Mouse (Mus musculus): ENCODE data around the gene Jag1. TPM values are rescaled to one million over a fixed set of nuclear protein-coding genes. Genes with fewer than 3 reads are reported as not detected.

Jag1 gene
- polyA plus RNA-seq, 1 experiment from 2014 or later = 15.4 TPM

GRCm38 (mm10) chr2:137073473-137074312 lies 42.8 kb downstream of the Jag1 start:
- Histone ChIP-seq H3K27ac (ENCODE audit: low read length) (no peak overlapping the region), H3K9ac (replicated peaks; ENCODE audit: low read depth) (no peak overlapping the region), H3K36me3 (ENCODE audit: insufficient read depth, low read length) (no peaks in the 10 kb centered on the region), H3K4me1 (ENCODE audit: insufficient read depth, low read depth, low read length) (no peaks in the 10 kb centered on the region), H3K4me3 (ENCODE audit: low read depth, low read length) (no peak overlapping the region), H3K4me2 (replicated peaks; ENCODE audit: low read depth, low read length) (no peak overlapping the region), H3K27me3 (replicated peaks; ENCODE audit: insufficient read depth, low read length) (no peaks in the 10 kb centered on the region), H3K9me3 (ENCODE audit: low read length) (no peaks in the 10 kb centered on the region)
- DNase-seq (ENCODE audit: low spot score) (no peak), ATAC-seq (no peak)
- 68% methylated on average over 16 of the region's 16 CpGs for WGBS
- no peak for TF ChIP-seq CTCF (IDR thresholded peaks at IDR 0.05)
- TF ChIP-seq EP300 (IDR thresholded peaks at IDR 0.05) = no peak

GRCm38 (mm10) chr2:137067479-137068110 lies 48.8 kb downstream of the Jag1 start:
- no peak overlapping the region for H3K9ac ChIP-seq (replicated peaks; ENCODE audit: low read depth)
- no peaks in the 10 kb centered on the region for H3K27me3 ChIP-seq (replicated peaks; ENCODE audit: insufficient read depth, low read length)
- ATAC-seq = no peak; the same call in 1 of the 2 replicates
- no peaks in the 10 kb centered on the region for H3K36me3 ChIP-seq (ENCODE audit: insufficient read depth, low read length)
- H3K4me1 ChIP-seq (ENCODE audit: insufficient read depth, low read depth, low read length) = no peaks in the 10 kb centered on the region
- H3K4me3 ChIP-seq (ENCODE audit: low read depth, low read length) = no peak overlapping the region
- WGBS = 83% methylated on average over 10 of the region's 10 CpGs
- no peak overlapping the region for H3K4me2 ChIP-seq (replicated peaks; ENCODE audit: low read depth, low read length)
- H3K27ac ChIP-seq (ENCODE audit: low read length) = no peak overlapping the region
- no peak for DNase-seq (ENCODE audit: low spot score)
- no peaks in the 10 kb centered on the region for H3K9me3 ChIP-seq (ENCODE audit: low read length)
- TF ChIP-seq CTCF (IDR thresholded peaks at IDR 0.05) (no peak), EP300 (IDR thresholded peaks at IDR 0.05) (no peak)

GRCm38 (mm10) chr2:137064513-137064912 lies 51.9 kb downstream of the Jag1 start:
- DNase-seq (ENCODE audit: low spot score) = no peak
- Histone ChIP-seq H3K27ac (ENCODE audit: low read length) (no peak overlapping the region; the same call in 1 of the 2 replicates), H3K9me3 (ENCODE audit: low read length) (no peaks in the 10 kb centered on the region), H3K4me1 (ENCODE audit: insufficient read depth, low read depth, low read length) (no peaks in the 10 kb centered on the region), H3K4me2 (replicated peaks; ENCODE audit: low read depth, low read length) (no peak overlapping the region), H3K36me3 (ENCODE audit: insufficient read depth, low read length) (no peaks in the 10 kb centered on the region), H3K27me3 (replicated peaks; ENCODE audit: insufficient read depth, low read length) (no peaks in the 10 kb centered on the region), H3K4me3 (ENCODE audit: low read depth, low read length) (no peak overlapping the region), H3K9ac (replicated peaks; ENCODE audit: low read depth) (no peak overlapping the region)
- no peak for ATAC-seq
- TF ChIP-seq CTCF (IDR thresholded peaks at IDR 0.05) (no peak), EP300 (IDR thresholded peaks at IDR 0.05) (no peak)
- 81% methylated on average over 3 of the region's 3 CpGs for WGBS

GRCm38 (mm10) chr2:137063829-137064228 lies 52.6 kb downstream of the Jag1 start:
- no peak for ATAC-seq
- TF ChIP-seq EP300 (IDR thresholded peaks at IDR 0.05) (no peak), CTCF (IDR thresholded peaks at IDR 0.05) (no peak)

GRCm38 (mm10) chr2:137049906-137050305 lies 66.5 kb downstream of the Jag1 start:
- TF ChIP-seq EP300 (IDR thresholded peaks at IDR 0.05) (no peak), CTCF (IDR thresholded peaks at IDR 0.05) (no peak)
- ATAC-seq = peak; percentile 58
- no peaks in the 10 kb centered on the region for H3K27me3 ChIP-seq (replicated peaks; ENCODE audit: insufficient read depth, low read length)

More at GRCm38 (mm10) chr2:137063829-137064228, 52.6 kb downstream of the Jag1 start:
- Histone ChIP-seq H3K36me3 (ENCODE audit: insufficient read depth, low read length) (no peaks in the 10 kb centered on the region), H3K9ac (replicated peaks; ENCODE audit: low read depth) (no peak overlapping the region), H3K4me1 (ENCODE audit: insufficient read depth, low read depth, low read length) (no peaks in the 10 kb centered on the region), H3K27ac (ENCODE audit: low read length) (no peak overlapping the region), H3K4me2 (replicated peaks; ENCODE audit: low read depth, low read length) (no peak overlapping the region), H3K4me3 (ENCODE audit: low read depth, low read length) (no peak overlapping the region), H3K27me3 (replicated peaks; ENCODE audit: insufficient read depth, low read length) (no peaks in the 10 kb centered on the region), H3K9me3 (ENCODE audit: low read length) (no peaks in the 10 kb centered on the region)
- WGBS = 97% methylated on average over 1 of the region's 1 CpGs
- no peak for DNase-seq (ENCODE audit: low spot score)

GRCm38 (mm10) chr2:137049367-137049766 lies 67.1 kb downstream of the Jag1 start:
- DNase-seq (ENCODE audit: low spot score) (peak; percentile 53), ATAC-seq (peak; percentile 72)
- Histone ChIP-seq H3K27me3 (replicated peaks; ENCODE audit: insufficient read depth, low read length) (no peaks in the 10 kb centered on the region), H3K4me2 (replicated peaks; ENCODE audit: low read depth, low read length) (no peak overlapping the region), H3K9ac (replicated peaks; ENCODE audit: low read depth) (no peak overlapping the region), H3K9me3 (ENCODE audit: low read length) (no peaks in the 10 kb centered on the region), H3K4me3 (ENCODE audit: low read depth, low read length) (no peak overlapping the region), H3K4me1 (ENCODE audit: insufficient read depth, low read depth, low read length) (no peaks in the 10 kb centered on the region; the same call in 1 of the 2 replicates), H3K36me3 (ENCODE audit: insufficient read depth, low read length) (no peaks in the 10 kb centered on the region), H3K27ac (ENCODE audit: low read length) (0 out of 2 replicates have a peak overlapping the region, but pooled peaks have one; percentile 2)
- 37% methylated on average over 2 of the region's 2 CpGs for WGBS
- TF ChIP-seq CTCF (IDR thresholded peaks at IDR 0.05) = no peak
- no peak for TF ChIP-seq EP300 (IDR thresholded peaks at IDR 0.05)

More at GRCm38 (mm10) chr2:137049906-137050305, 66.5 kb downstream of the Jag1 start:
- DNase-seq (ENCODE audit: low spot score) = no peak
- no peaks in the 10 kb centered on the region for H3K36me3 ChIP-seq (ENCODE audit: insufficient read depth, low read length)
- H3K4me3 ChIP-seq (ENCODE audit: low read depth, low read length) = no peak overlapping the region
- H3K4me1 ChIP-seq (ENCODE audit: insufficient read depth, low read depth, low read length) = no peaks in the 10 kb centered on the region; the same call in 1 of the 2 replicates
- H3K9me3 ChIP-seq (ENCODE audit: low read length) = no peaks in the 10 kb centered on the region
- no peak overlapping the region for H3K4me2 ChIP-seq (replicated peaks; ENCODE audit: low read depth, low read length)
- no peak overlapping the region for H3K9ac ChIP-seq (replicated peaks; ENCODE audit: low read depth)
- H3K27ac ChIP-seq (ENCODE audit: low read length) = no peak overlapping the region
- WGBS = 57% methylated on average over 1 of the region's 1 CpGs
